Mouse (Mus musculus) midbrain, postnatal 0 days (tissue): ENCODE measurements at regions not wholly inside any gene's neighbourhood (a gene's known extent, or its start where the extent isn't known, plus 50 kb on each side); places are given as distances from the start of the nearest gene placed in this dataset.
"Not testable (repeated sequence)": the region's sequence is repeated elsewhere in the genome, so short reads cannot be mapped to it uniquely, and the experiment has no call there.

Experiments
- ATAC-seq: fragments of 200-750 bp; cut with Nextera tagmentation; 2 replicates; pipeline ENCODE4 v1.8.0; 2017; ENCODE audit warnings: moderate number of reproducible peaks, mild to moderate bottlenecking, moderate TSS enrichment, moderate library complexity; ENCODE audit not compliant: low FRiP score
- DNase-seq: peaks from one replicate; pipeline ENCODE4 v3.0.0-alpha.2; 2015; ENCODE audit warnings: low spot score
- H3K27ac ChIP-seq: fragments of 300-500 bp; sonication (generic); 2 replicates; pipeline ENCODE4 v1.5.1; 2014; ENCODE audit warnings: low read depth, mild to moderate bottlenecking, low read length, mixed read lengths
- H3K27me3 ChIP-seq: fragments of 300-500 bp; sonication (generic); 2 replicates; pipeline ENCODE4 v1.6.1; 2014; ENCODE audit warnings: low read length, control low read depth, mixed read lengths; ENCODE audit not compliant: insufficient read depth
- H3K36me3 ChIP-seq: fragments of 300-500 bp; sonication (generic); 2 replicates; pipeline ENCODE4 v1.6.1; 2014; ENCODE audit warnings: low read length, control low read depth, mixed read lengths; ENCODE audit not compliant: insufficient read depth
- H3K4me1 ChIP-seq: fragments of 300-500 bp; sonication (generic); 2 replicates; pipeline ENCODE4 v1.6.1; 2014; ENCODE audit warnings: mild to moderate bottlenecking, control low read depth, antibody characterized with exemption, low read length, mixed read lengths; ENCODE audit not compliant: insufficient read depth
- H3K4me2 ChIP-seq: fragments of 300-500 bp; sonication (generic); 2 replicates; pipeline ENCODE4 v1.6.1; 2014; ENCODE audit warnings: low read depth, mild to moderate bottlenecking, low read length, mixed read lengths; ENCODE audit not compliant: poor library complexity, severe bottlenecking
- H3K4me3 ChIP-seq: fragments of 300-500 bp; sonication (generic); 2 replicates; pipeline ENCODE4 v1.5.1; 2014; ENCODE audit warnings: low read depth, mild to moderate bottlenecking, low read length, moderate library complexity
- H3K9ac ChIP-seq: fragments of 300-500 bp; sonication (generic); replicated peaks from 2 replicates; pipeline ENCODE4 v1.6.1; 2014; ENCODE audit warnings: mild to moderate bottlenecking, low read length, moderate library complexity, mixed read lengths; ENCODE audit not compliant: poor library complexity, severe bottlenecking
- H3K9me3 ChIP-seq: fragments of 300-500 bp; sonication (generic); 2 replicates; pipeline ENCODE4 v1.6.1; 2016; ENCODE audit warnings: low read length, control low read depth
- CTCF ChIP-seq: IDR thresholded peaks from 2 replicates; pipeline ENCODE4 v1.5.1; 2016; ENCODE audit warnings: antibody characterized with exemption, mild to moderate bottlenecking
- WGBS: fragments of 180-500 bp; shearing (Covaris S2); extraction: QIAGEN DNeasy Blood & Tissue Kit; methylation state at CpG from one replicate; pipeline ENCODE4 v1.1.7; 2014; 5-methylcytosine and 5-hydroxymethylcytosine counted together

- H3K9ac ChIP-seq: no peak overlapping the region
- H3K4me2 ChIP-seq: no peak overlapping the region
- no peak overlapping the region for H3K27ac ChIP-seq
- ATAC-seq (no peak), DNase-seq (no peak)
- no peaks in the 10 kb centered on the region for H3K27me3 ChIP-seq
- WGBS: 74% methylated on average over 11 of the region's 11 CpGs
- H3K4me1 ChIP-seq: no peaks in the 10 kb centered on the region
- no peaks in the 10 kb centered on the region for H3K9me3 ChIP-seq
- no peaks in the 10 kb centered on the region for H3K36me3 ChIP-seq
- no peak for TF ChIP-seq CTCF
- H3K4me3 ChIP-seq: no peak overlapping the region
Observed at GRCm38 (mm10) chr1:107728113-107728839, 138.5 kb downstream of the Serpinb8 start.

- H3K9ac ChIP-seq: no peak overlapping the region
- no peaks in the 10 kb centered on the region for H3K36me3 ChIP-seq
- DNase-seq: no peak
- no peaks in the 10 kb centered on the region for H3K9me3 ChIP-seq
- no peaks in the 10 kb centered on the region for H3K27me3 ChIP-seq
- no peak for ATAC-seq
- no peak overlapping the region for H3K27ac ChIP-seq
- TF ChIP-seq CTCF: no peak
- no peak overlapping the region for H3K4me3 ChIP-seq
- no peak overlapping the region for H3K4me2 ChIP-seq
- 94% methylated on average over 1 of the region's 1 CpGs for WGBS
- no peaks in the 10 kb centered on the region for H3K4me1 ChIP-seq
Observed at GRCm38 (mm10) chr1:107765307-107765706, 175.5 kb downstream of the Serpinb8 start.

DNA sequence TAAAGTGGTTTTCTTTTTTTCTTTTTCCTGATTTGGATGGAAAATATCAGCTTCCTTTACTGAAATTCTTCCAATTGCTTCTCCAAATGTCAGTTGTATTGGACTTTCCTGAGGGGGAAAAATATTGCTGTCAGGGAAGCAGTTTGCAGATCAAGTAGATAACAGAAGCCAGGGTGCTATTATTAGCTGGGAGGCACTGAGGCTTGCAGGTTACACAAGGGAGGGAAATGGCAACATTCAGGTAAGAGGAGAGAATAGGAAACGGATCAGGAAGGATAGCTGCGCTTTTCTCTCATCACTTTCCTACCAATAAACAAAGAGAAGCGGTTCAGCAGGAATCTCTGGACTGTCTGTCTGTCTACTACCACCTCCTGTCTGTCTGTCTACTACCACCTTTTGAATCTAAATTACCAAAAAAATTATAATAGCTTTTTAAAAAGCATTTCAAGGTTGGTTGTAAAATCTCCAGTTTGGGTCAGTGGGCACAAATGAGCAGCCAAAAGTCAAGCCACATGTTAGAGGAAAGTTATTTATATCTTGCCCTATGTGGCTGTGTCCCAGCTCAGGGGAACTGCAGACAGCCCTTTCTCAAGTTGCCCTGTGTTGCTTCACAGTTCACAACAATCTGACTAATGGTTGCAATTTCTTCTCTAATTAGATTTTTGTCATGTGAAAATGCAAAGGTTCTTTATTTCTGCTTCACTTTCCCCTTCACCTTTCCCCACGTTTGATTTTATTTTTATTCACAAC lies 177.6 kb downstream of the Serpinb8 start:
- Histone ChIP-seq H3K27ac (no peak overlapping the region), H3K36me3 (no peaks in the 10 kb centered on the region), H3K4me2 (no peak overlapping the region), H3K9me3 (no peaks in the 10 kb centered on the region), H3K9ac (no peak overlapping the region), H3K27me3 (no peaks in the 10 kb centered on the region), H3K4me1 (no peaks in the 10 kb centered on the region), H3K4me3 (no peak overlapping the region)
- TF ChIP-seq CTCF: no peak
- ATAC-seq: no peak
- no peak for DNase-seq
- 64% methylated on average over 4 of the region's 4 CpGs for WGBS

- Histone ChIP-seq H3K27me3 (no peaks in the 10 kb centered on the region), H3K9me3 (no peaks in the 10 kb centered on the region), H3K4me1 (no peaks in the 10 kb centered on the region), H3K36me3 (no peaks in the 10 kb centered on the region), H3K4me2 (no peak overlapping the region), H3K9ac (no peak overlapping the region), H3K27ac (no peak overlapping the region), H3K4me3 (no peak overlapping the region)
- DNase-seq: no peak
- WGBS: 76% methylated on average over 2 of the region's 2 CpGs
- ATAC-seq: no peak
- TF ChIP-seq CTCF: no peak
Observed at GRCm38 (mm10) chr1:107772967-107773366, 183.2 kb downstream of the Serpinb8 start.

DNA sequence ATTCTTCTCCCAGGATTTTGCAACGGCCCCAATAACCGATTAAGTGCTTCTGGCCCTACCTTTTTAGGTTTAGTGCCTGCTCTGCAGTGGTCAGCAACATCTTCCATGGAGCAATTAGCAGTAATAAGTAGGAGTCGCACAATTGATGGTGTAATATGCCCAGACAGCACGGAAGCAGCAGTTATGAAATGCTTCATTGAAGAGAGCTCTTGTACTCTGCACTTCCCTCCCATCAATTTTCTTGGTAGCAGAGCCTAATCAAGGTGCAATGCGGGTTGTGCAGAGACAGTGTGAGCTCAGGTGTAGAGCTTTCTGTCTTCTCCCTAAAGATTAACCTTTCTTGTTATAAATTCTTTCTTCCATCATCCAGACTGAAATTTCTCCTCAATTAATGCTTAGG lies 193.3 kb downstream of the Serpinb8 start:
- Histone ChIP-seq H3K27ac (no peak overlapping the region), H3K4me3 (no peak overlapping the region), H3K9ac (no peak overlapping the region), H3K4me1 (no peaks in the 10 kb centered on the region), H3K4me2 (no peak overlapping the region), H3K36me3 (no peaks in the 10 kb centered on the region), H3K9me3 (no peaks in the 10 kb centered on the region), H3K27me3 (no peaks in the 10 kb centered on the region)
- DNase-seq: peak; percentile 5
- ATAC-seq: no peak
- 71% methylated on average over 5 of the region's 5 CpGs for WGBS
- TF ChIP-seq CTCF: no peak

- DNase-seq (no peak), ATAC-seq (no peak)
- Histone ChIP-seq H3K4me1 (no peaks in the 10 kb centered on the region), H3K36me3 (no peaks in the 10 kb centered on the region), H3K4me2 (no peak overlapping the region), H3K9ac (no peak overlapping the region), H3K4me3 (no peak overlapping the region), H3K9me3 (no peaks in the 10 kb centered on the region), H3K27me3 (no peaks in the 10 kb centered on the region), H3K27ac (no peak overlapping the region)
- TF ChIP-seq CTCF: no peak
- WGBS: 78% methylated on average over 5 of the region's 5 CpGs
Observed at GRCm38 (mm10) chr1:107805823-107806222, 216.0 kb downstream of the Serpinb8 start.

DNA sequence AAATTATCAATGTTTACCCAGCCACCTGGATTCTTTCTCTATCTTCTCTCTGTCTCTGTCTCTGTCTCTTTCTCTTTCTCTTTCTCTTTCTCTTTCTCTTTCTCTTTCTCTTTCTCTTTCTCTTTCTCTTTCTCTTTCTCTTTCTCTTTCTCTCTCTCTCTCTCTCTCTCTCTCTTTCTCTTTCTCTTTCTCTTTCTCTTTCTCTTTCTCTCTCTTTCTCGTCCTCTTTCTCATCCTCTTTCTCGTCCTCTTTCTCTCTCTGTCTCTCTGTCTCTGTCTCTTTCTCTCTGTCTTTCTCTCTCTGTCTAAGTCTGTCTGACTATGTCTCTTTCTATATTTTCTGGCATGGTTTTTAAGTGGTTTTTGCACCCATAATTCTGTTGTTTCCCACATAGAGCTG lies 217.6 kb downstream of the Serpinb8 start:
- not testable (repeated sequence) for H3K27ac ChIP-seq, H3K36me3 ChIP-seq, H3K9ac ChIP-seq, H3K9me3 ChIP-seq, H3K4me1 ChIP-seq, DNase-seq, H3K4me3 ChIP-seq, H3K4me2 ChIP-seq, H3K27me3 ChIP-seq, ATAC-seq
- WGBS: 83% methylated on average over 2 of the region's 2 CpGs
